Mouse (Mus musculus) forebrain, postnatal 0 days (tissue): ENCODE measurements around the gene Zcwpw1. TPM values are rescaled to one million over a fixed set of nuclear protein-coding genes. Genes with fewer than 3 reads are reported as not detected.
"Not testable (repeated sequence)": the region's sequence is repeated elsewhere in the genome, so short reads cannot be mapped to it uniquely, and the experiment has no call there.

Experiments used
- ATAC-seq: fragments of 200-750 bp; cut with Nextera tagmentation; 2 replicates; pipeline ENCODE4 v1.8.0; 2017; ENCODE audit warnings: mild to moderate bottlenecking, moderate library complexity
- DNase-seq: peaks from one replicate; pipeline ENCODE4 v3.0.0-alpha.2; 2015
- H3K27ac ChIP-seq: fragments of 300-500 bp; sonication (generic); 2 replicates; pipeline ENCODE4 v1.5.1; 2014; ENCODE audit warnings: low read depth, mild to moderate bottlenecking, antibody characterized with exemption, low read length, moderate library complexity, mixed read lengths
- H3K27me3 ChIP-seq: fragments of 300-500 bp; sonication (generic); 2 replicates; pipeline ENCODE4 v1.6.1; 2014; ENCODE audit warnings: mild to moderate bottlenecking, low read length, mixed read lengths; ENCODE audit not compliant: insufficient read depth
- H3K36me3 ChIP-seq: fragments of 300-500 bp; sonication (generic); 2 replicates; pipeline ENCODE4 v1.6.1; 2014; ENCODE audit warnings: mild to moderate bottlenecking, moderate library complexity; ENCODE audit not compliant: insufficient read depth
- H3K4me1 ChIP-seq: fragments of 300-500 bp; sonication (generic); 2 replicates; pipeline ENCODE4 v1.6.1; 2014; ENCODE audit warnings: antibody characterized with exemption; ENCODE audit not compliant: insufficient read depth
- H3K4me2 ChIP-seq: fragments of 300-500 bp; sonication (generic); 2 replicates; pipeline ENCODE4 v1.6.1; 2014; ENCODE audit warnings: low read depth, mild to moderate bottlenecking, moderate library complexity
- H3K4me3 ChIP-seq: fragments of 300-500 bp; sonication (generic); 2 replicates; pipeline ENCODE4 v1.5.1; 2014; ENCODE audit warnings: low read depth, low read length, mixed read lengths
- H3K9ac ChIP-seq: fragments of 300-500 bp; sonication (generic); 2 replicates; pipeline ENCODE4 v1.6.1; 2014; ENCODE audit warnings: mild to moderate bottlenecking
- H3K9me3 ChIP-seq: fragments of 300-500 bp; sonication (generic); 2 replicates; pipeline ENCODE4 v1.6.1; 2016; ENCODE audit warnings: low read length
- CTCF ChIP-seq: sonication (generic); IDR thresholded peaks from 2 replicates; pipeline ENCODE4 v1.5.1; 2016; ENCODE audit warnings: antibody characterized with exemption, control low read depth, low read depth
- WGBS: fragments of 180-500 bp; shearing (Covaris S2); extraction: QIAGEN DNeasy Blood & Tissue Kit; methylation state at CpG from one replicate; pipeline ENCODE4 v1.1.7; 2014; 5-methylcytosine and 5-hydroxymethylcytosine counted together
- polyA plus RNA-seq: library from polyadenylated mRNA; unstranded; fragments of >200 nt; fragmentation: Nextera tagmentation; extraction: Ambion mirVana; gene quantifications from 2 replicates; pipeline ENCODE4 v1.2.1, GENCODE M21; 2015
- total RNA-seq: library from RNA; depleted of rRNA; stranded (reverse); fragments of >200 nt; gene quantifications from 2 replicates; pipeline ENCODE4 v1.2.3, GENCODE M21; 2014

Gene Zcwpw1
- total and polyA plus RNA-seq, 2 experiments from 2014 or later = 4.8 to 7.7 TPM

DNA sequence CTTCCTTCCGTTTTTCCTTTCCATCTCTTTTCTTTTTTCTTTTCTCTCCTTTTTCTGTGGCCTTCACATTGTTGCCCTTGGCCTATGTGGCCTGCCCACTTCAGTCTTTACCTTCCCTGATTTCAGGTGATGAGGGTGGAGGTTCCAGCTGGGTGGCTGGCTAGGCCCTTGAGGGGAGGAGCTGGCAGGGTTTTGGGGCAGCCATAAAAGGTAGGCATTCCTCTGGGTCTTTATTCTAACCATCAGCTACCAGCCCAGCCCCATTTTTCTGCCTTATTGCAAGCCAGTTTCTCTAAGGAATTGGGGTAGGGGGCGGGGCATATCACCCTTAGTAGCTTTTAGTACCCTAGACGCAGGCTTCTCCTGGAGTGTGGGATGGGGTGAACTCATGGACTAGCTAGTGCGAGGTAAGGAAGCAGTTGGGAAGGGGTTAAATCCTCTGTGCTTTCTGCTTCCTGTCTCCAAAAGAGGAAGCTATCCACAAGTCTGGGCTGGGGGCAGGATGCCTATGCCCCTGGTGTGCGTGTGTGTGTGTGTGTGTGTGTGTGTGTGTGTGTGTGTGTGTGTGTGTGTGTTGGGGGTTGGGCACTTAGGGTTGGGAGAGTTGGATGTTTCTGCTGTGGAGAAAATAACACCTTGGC lies 39.3 kb upstream of the Zcwpw1 start:
- DNase-seq (no peak), ATAC-seq (no peak)
- Histone ChIP-seq H3K4me2 (peak overlapping the region; percentile 94), H3K4me1 (peaks cover 6% of the 10 kb centered on the region; the same call in 1 of the 2 replicates), H3K27me3 (no peaks in the 10 kb centered on the region), H3K9ac (peak overlapping the region; percentile 43), H3K4me3 (peak overlapping the region; percentile 55), H3K36me3 (peaks cover 16% of the 10 kb centered on the region), H3K9me3 (no peaks in the 10 kb centered on the region), H3K27ac (peak overlapping the region; percentile 85; the same call in 1 of the 2 replicates)
- no peak for TF ChIP-seq CTCF
- WGBS = 34% methylated on average over 5 of the region's 5 CpGs

DNA sequence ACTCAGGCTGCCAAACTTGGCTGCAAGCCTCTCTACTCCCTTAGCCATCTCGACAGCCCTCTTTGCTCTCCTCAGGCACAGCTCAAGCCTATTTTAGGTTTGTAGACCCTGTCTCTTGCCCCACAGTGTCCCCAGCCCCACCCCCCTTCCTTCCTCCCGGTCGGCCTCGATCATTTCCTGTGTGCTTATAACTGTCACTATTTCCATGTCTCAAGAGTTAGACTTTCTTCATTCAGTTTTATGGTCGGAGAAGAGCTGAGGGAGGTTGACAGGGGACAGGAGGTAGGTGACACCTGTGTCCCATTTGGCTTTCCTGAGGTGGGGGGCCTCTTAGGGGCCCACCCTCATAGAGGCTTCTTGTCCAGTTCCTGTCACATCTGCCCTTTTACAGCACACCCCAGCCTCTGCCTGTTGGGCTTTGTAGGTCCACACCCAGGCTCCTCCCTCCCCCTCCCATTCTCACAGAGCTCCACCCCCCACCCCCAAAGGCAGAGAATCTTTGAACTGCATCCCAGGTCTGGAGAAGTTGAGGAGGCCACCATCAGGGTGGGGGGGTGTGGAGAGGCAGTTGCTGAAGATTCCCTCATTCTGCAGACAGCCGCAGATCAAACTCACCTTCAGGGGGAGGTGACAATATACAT lies 38.3 kb upstream of the Zcwpw1 start:
- Histone ChIP-seq H3K4me1 (peaks cover 6% of the 10 kb centered on the region; the same call in 1 of the 2 replicates), H3K4me3 (no peak overlapping the region), H3K27me3 (no peaks in the 10 kb centered on the region), H3K4me2 (no peak overlapping the region), H3K36me3 (peaks cover 24% of the 10 kb centered on the region), H3K27ac (no peak overlapping the region), H3K9ac (no peak overlapping the region), H3K9me3 (no peaks in the 10 kb centered on the region)
- no peak for DNase-seq
- ATAC-seq = no peak
- WGBS = 79% methylated on average over 6 of the region's 6 CpGs
- TF ChIP-seq CTCF = no peak

DNA sequence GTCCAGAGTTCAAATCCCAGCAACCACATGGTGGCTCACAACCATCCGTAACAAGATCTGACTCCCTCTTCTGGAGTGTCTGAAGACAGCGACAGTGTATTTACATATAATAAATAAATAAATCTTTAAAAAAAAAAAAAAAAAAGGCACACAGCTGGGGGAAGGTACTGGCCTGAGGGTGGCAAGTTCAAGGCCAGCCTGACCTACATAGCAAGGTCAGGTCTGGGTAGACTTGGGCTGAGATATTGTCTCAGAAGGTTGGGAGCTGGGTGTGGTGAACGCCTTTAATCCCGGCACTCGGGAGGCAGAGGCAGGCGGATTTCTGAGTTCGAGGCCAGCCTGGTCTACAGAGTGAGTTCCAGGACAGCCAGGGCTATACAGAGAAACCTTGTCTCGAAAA lies 37.4 kb upstream of the Zcwpw1 start:
- H3K9me3 ChIP-seq, H3K4me2 ChIP-seq, ATAC-seq, H3K9ac ChIP-seq, H3K27ac ChIP-seq, H3K27me3 ChIP-seq, DNase-seq, H3K4me1 ChIP-seq, H3K4me3 ChIP-seq: not testable (repeated sequence)
- 94% methylated on average over 6 of the region's 8 CpGs for WGBS
- H3K36me3 ChIP-seq = peaks cover 24% of the 10 kb centered on the region

DNA sequence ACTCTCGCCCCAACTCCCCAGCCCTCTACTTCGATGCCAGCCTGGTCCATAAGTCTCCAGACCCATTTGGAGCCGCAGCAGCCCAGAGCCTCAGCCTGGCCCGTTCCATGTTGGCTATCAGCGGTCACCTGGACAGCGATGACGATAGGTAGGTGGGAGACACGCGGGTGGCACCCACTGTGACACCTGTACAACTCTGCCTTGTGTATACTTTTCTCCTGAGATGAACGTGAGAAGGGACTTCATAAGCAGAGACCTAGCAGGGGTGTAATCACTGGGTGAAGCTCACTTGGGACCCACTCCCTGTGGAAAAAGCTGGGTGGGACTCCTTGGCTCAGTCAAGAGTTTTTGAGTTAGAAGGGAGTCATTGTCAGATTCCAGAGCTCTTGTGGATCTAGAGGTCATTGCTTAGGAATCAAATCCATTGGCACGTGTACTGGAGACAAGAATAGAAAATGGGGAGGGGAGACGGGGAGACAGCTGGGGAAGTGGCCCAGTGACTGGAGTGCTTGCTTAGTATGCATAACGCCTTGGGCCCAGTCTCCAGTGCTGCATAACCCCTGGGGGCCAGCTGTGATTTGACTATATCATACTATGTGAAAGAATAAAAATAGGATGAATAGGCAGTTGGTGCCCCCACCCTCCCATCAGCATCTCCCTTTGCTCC lies 36.2 kb upstream of the Zcwpw1 start:
- Histone ChIP-seq H3K27me3 (no peaks in the 10 kb centered on the region), H3K27ac (no peak overlapping the region), H3K9me3 (no peaks in the 10 kb centered on the region), H3K4me2 (no peak overlapping the region), H3K9ac (no peak overlapping the region), H3K4me3 (no peak overlapping the region), H3K36me3 (peaks cover 24% of the 10 kb centered on the region), H3K4me1 (peaks cover 3% of the 10 kb centered on the region; the same call in 1 of the 2 replicates)
- DNase-seq (no peak), ATAC-seq (no peak)
- TF ChIP-seq CTCF = no peak
- WGBS = 87% methylated on average over 13 of the region's 13 CpGs

DNA sequence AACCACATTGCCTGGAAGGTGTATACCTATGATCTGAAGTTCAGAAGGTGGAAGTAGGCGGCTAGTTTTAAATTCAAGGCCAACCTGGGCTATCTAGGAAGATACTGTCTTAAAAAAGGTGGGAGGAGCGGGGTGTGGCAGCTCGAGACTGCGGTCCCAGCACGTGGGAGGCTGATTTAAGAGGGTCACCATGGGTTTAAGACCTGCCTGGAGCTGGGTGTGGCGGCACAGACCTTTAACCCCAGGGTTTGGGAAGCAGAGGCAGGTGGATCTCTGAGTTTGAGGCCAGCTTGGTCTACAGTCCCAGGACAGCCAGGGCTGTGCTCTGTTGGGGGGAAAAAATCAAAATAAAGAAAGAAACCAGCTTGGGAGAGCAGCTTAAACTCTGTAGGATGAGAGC lies 35.6 kb upstream of the Zcwpw1 start:
- Histone ChIP-seq H3K4me1 (no peaks in the 10 kb centered on the region; the same call in 1 of the 2 replicates), H3K4me2 (no peak overlapping the region), H3K36me3 (peaks cover 24% of the 10 kb centered on the region), H3K9me3 (no peaks in the 10 kb centered on the region), H3K27ac (no peak overlapping the region), H3K9ac (no peak overlapping the region), H3K27me3 (no peaks in the 10 kb centered on the region), H3K4me3 (no peak overlapping the region)
- WGBS = 90% methylated on average over 6 of the region's 6 CpGs
- ATAC-seq (no peak), DNase-seq (no peak)
- no peak for TF ChIP-seq CTCF

DNA sequence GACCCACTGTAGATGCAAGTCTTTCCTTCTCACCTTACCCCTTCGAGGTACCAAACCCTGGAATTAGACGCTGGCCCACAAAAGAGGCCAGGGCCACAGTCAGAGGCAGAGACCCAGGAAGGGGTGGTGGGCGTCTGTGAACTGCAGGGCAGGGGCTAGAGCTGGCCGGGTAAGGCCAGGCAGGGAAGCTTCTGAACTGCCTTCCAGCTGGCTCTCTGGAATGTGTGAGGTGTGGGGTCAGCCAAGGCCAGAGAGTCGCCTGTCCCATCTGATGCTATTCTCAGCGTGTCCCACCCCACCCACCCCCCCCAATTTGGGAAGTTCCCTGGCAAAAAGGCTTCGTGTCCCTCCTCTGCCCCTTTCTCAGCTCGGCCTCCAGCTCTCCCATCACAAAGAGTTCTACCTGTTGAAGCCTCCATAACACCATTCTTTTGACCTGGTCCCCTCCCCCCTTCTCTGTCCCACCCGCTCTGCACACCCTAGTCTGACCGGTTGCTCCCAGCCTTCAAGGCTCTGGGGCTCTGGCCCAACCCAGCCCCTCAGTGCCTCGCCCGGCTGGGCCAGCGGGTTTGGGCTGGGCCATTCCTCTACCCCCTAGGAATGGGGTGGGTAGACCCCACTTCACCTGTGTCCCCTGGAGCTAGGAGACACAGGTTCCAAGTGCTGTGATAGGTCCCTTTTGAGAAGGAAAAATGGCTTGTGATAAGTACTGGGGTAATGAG lies 34.3 kb upstream of the Zcwpw1 start:
- no peak for ATAC-seq
- TF ChIP-seq CTCF = no peak
- 85% methylated on average over 13 of the region's 13 CpGs for WGBS

More for the DNA sequence above, 34.3 kb upstream of the Zcwpw1 start:
- Histone ChIP-seq H3K9ac (no peak overlapping the region), H3K9me3 (no peaks in the 10 kb centered on the region), H3K4me1 (0 out of 2 replicates have a peak, but pooled peaks cover 3% of the 10 kb centered on the region), H3K36me3 (peaks cover 24% of the 10 kb centered on the region), H3K4me3 (no peak overlapping the region), H3K27ac (no peak overlapping the region), H3K27me3 (no peaks in the 10 kb centered on the region), H3K4me2 (no peak overlapping the region)
- DNase-seq = no peak
